Mouse (Mus musculus) stomach, embryonic 14.5 days (tissue): Measurements from ENCODE around the gene Lrrc71. TPM values are rescaled to one million over a fixed set of nuclear protein-coding genes. Genes with fewer than 3 reads are reported as not detected.

Experiments
- ATAC-seq: fragments of 200-750 bp; cut with Nextera tagmentation; 2 replicates; pipeline ENCODE4 v1.8.0; 2017; ENCODE audit warnings: low read depth, moderate TSS enrichment; ENCODE audit not compliant: insufficient number of reproducible peaks, insufficient read depth, low FRiP score
- H3K27ac ChIP-seq: fragments of 300-500 bp; sonication (generic); 2 replicates; pipeline ENCODE4 v1.5.1; 2014; ENCODE audit warnings: mild to moderate bottlenecking, low read length, moderate library complexity, mixed read lengths
- H3K27me3 ChIP-seq: fragments of 300-500 bp; sonication (generic); 2 replicates; pipeline ENCODE4 v1.6.1; 2014; ENCODE audit warnings: low read length, control low read depth, mixed read lengths; ENCODE audit not compliant: control insufficient read depth, insufficient read depth
- H3K36me3 ChIP-seq: fragments of 300-500 bp; sonication (generic); 2 replicates; pipeline ENCODE4 v1.6.1; 2014; ENCODE audit warnings: mild to moderate bottlenecking, control low read depth, low read length, moderate library complexity, mixed read lengths; ENCODE audit not compliant: control insufficient read depth, insufficient read depth
- H3K4me1 ChIP-seq: fragments of 300-500 bp; sonication (generic); 2 replicates; pipeline ENCODE4 v1.6.1; 2014; ENCODE audit warnings: low read length, control low read depth, mixed read lengths; ENCODE audit not compliant: control insufficient read depth, insufficient read depth
- H3K4me2 ChIP-seq: fragments of 300-500 bp; sonication (generic); replicated peaks from 2 replicates; pipeline ENCODE4 v1.6.1; 2014; ENCODE audit warnings: low read depth, low read length, control low read depth
- H3K4me3 ChIP-seq: fragments of 300-500 bp; sonication (generic); 2 replicates; pipeline ENCODE4 v1.5.1; 2014; ENCODE audit warnings: low read depth, low read length, control low read depth
- H3K9ac ChIP-seq: fragments of 300-500 bp; sonication (generic); replicated peaks from 2 replicates; pipeline ENCODE4 v1.6.1; 2014; ENCODE audit warnings: low read depth, mild to moderate bottlenecking, control low read depth, low read length, moderate library complexity, mixed read lengths
- H3K9me3 ChIP-seq: fragments of 300-500 bp; sonication (generic); 2 replicates; pipeline ENCODE4 v1.6.1; 2016; ENCODE audit warnings: low read depth, low read length, control low read depth; ENCODE audit not compliant: control insufficient read depth
- WGBS: fragments of 180-500 bp; shearing (Covaris S2); extraction: QIAGEN DNeasy Blood & Tissue Kit; methylation state at CpG from one replicate; pipeline ENCODE4 v1.1.7; 2014; 5-methylcytosine and 5-hydroxymethylcytosine counted together
- polyA plus RNA-seq: library from polyadenylated mRNA; unstranded; fragments of >200 nt; fragmentation: Nextera tagmentation; extraction: Ambion mirVana; gene quantifications from 2 replicates; pipeline ENCODE4 v1.2.1, GENCODE M21; 2014

Gene Lrrc71
- polyA plus RNA-seq, 1 experiment from 2014 or later = 1.2 TPM

- WGBS = 52% methylated on average over 20 of the region's 20 CpGs
- Histone ChIP-seq H3K9me3 (no peaks in the 10 kb centered on the region), H3K4me1 (0 out of 2 replicates have a peak, but pooled peaks cover 3% of the 10 kb centered on the region), H3K27ac (no peak overlapping the region), H3K4me2 (peak overlapping the region; percentile 33; the same call in 1 of the 2 replicates), H3K9ac (no peak overlapping the region), H3K27me3 (no peaks in the 10 kb centered on the region), H3K4me3 (no peak overlapping the region), H3K36me3 (peaks cover 7% of the 10 kb centered on the region)
- ATAC-seq = 0 out of 2 replicates have a peak, but pooled peaks have one; percentile 3
These were observed 8.1 kb upstream of the Lrrc71 start for GRCm38 (mm10) chr3:87756488-87756887.

DNA sequence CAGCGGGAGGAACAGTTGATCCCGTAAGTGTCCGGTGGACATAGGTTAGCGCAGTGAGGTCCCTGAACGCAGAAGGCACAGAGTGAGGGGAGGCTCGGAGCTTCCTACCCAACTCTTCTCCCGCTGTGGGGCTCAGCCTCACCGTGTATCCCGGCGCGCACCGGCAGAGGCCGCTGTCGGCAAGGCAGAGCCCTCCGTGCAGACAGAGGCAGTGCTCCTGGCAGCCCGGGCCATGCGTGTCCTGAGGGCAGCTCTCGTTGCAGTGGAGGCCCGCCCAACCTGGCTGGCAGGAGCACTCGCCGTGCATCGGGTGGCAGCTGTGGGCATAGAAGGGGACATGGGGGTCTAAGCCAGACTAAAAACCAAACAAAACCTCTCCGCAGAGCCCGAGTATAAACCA, 7.5 kb upstream of the Lrrc71 start:
- Histone ChIP-seq H3K4me3 (no peak overlapping the region), H3K27ac (no peak overlapping the region), H3K4me2 (peak overlapping the region; percentile 33; the same call in 1 of the 2 replicates), H3K9me3 (no peaks in the 10 kb centered on the region), H3K9ac (no peak overlapping the region), H3K4me1 (0 out of 2 replicates have a peak, but pooled peaks cover 3% of the 10 kb centered on the region), H3K36me3 (peaks cover 10% of the 10 kb centered on the region), H3K27me3 (no peaks in the 10 kb centered on the region)
- 6% methylated on average over 24 of the region's 24 CpGs for WGBS
- peak; percentile 83 for ATAC-seq

GRCm38 (mm10) chr3:87753829-87754228, 5.4 kb upstream of the Lrrc71 start:
- 83% methylated on average over 13 of the region's 13 CpGs for WGBS

GRCm38 (mm10) chr3:87752567-87752966, 4.1 kb upstream of the Lrrc71 start:
- no peak overlapping the region for H3K4me3 ChIP-seq
- WGBS = 87% methylated on average over 3 of the region's 3 CpGs
- peaks cover 8% of the 10 kb centered on the region; the same call in 1 of the 2 replicates for H3K36me3 ChIP-seq
- H3K9ac ChIP-seq = no peak overlapping the region
- no peak overlapping the region for H3K27ac ChIP-seq
- H3K27me3 ChIP-seq = no peaks in the 10 kb centered on the region
- H3K4me2 ChIP-seq = no peak overlapping the region
- no peaks in the 10 kb centered on the region for H3K9me3 ChIP-seq
- ATAC-seq = no peak
- peaks cover 2% of the 10 kb centered on the region; the same call in 1 of the 2 replicates for H3K4me1 ChIP-seq

More at GRCm38 (mm10) chr3:87753829-87754228, 5.4 kb upstream of the Lrrc71 start:
- no peak overlapping the region for H3K4me3 ChIP-seq
- 0 out of 2 replicates have a peak, but pooled peaks cover 2% of the 10 kb centered on the region for H3K4me1 ChIP-seq
- no peak for ATAC-seq
- no peaks in the 10 kb centered on the region for H3K9me3 ChIP-seq
- H3K27me3 ChIP-seq = no peaks in the 10 kb centered on the region
- H3K9ac ChIP-seq = no peak overlapping the region
- H3K27ac ChIP-seq = no peak overlapping the region
- H3K4me2 ChIP-seq = no peak overlapping the region
- H3K36me3 ChIP-seq = peaks cover 8% of the 10 kb centered on the region; the same call in 1 of the 2 replicates

DNA sequence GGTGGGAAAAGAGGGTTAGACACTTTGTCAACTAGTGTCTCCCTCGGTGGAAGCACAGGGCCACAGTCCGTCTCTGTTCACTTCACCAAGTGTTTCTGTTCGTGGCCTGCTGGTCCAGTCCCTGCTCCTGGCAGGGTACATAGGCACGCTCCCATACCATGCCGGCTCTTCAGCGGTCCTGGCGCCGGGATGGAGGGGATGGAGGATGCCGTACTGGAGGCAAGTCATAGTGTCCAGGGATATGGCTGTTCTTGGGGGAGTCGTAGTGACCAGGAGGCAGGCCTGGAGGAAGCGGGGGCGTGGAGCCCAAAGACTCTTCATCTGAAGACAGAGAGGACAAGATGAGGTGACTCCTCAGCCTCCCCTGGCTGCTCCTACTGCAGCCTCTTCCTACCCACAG, 1.6 kb upstream of the Lrrc71 start:
- H3K9me3 ChIP-seq = no peaks in the 10 kb centered on the region
- no peak overlapping the region for H3K4me2 ChIP-seq
- no peak overlapping the region for H3K27ac ChIP-seq
- H3K9ac ChIP-seq = no peak overlapping the region
- WGBS = 89% methylated on average over 12 of the region's 12 CpGs
- no peaks in the 10 kb centered on the region for H3K27me3 ChIP-seq
- no peak overlapping the region for H3K4me3 ChIP-seq
- no peak for ATAC-seq
- H3K4me1 ChIP-seq = peaks cover 12% of the 10 kb centered on the region
- H3K36me3 ChIP-seq = peaks cover 8% of the 10 kb centered on the region; the same call in 1 of the 2 replicates

- Histone ChIP-seq H3K9me3 (no peaks in the 10 kb centered on the region), H3K27me3 (no peaks in the 10 kb centered on the region), H3K4me1 (peaks cover 16% of the 10 kb centered on the region), H3K4me3 (no peak overlapping the region), H3K27ac (no peak overlapping the region), H3K4me2 (no peak overlapping the region), H3K36me3 (peaks cover 8% of the 10 kb centered on the region; the same call in 1 of the 2 replicates), H3K9ac (no peak overlapping the region)
- ATAC-seq = no peak
- WGBS = 21% methylated on average over 5 of the region's 5 CpGs
These were observed 611 bp upstream of the Lrrc71 start for GRCm38 (mm10) chr3:87749036-87749435.

DNA sequence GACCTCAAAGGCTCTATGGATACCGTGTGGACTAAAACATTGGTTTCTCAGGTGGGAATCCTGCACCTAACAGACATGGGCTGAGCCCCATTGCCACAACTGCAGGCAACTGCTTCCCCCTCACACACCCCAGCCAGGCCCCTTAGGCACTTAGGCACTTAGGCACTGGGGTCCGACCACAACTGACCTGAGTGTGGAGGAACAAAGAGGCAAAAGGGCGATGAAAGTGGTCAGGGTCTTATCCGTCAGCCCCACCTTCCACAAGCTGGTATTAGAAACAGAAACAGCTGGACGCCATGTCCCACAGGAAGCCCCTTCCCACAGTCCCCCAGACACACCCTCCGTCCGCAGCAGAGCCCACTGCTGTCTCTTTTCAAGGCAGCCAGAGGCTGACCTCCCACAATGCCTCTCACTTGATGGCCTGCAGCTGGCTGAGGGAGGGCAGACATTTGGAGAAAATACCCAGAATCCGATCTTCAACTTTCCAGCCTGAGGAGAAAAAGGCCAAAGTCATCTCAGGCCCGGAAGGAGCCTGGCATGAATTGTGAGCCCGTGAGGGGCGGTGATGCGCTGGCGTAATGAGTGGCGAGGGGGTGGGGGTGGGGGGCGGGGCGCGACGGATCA, 3.3 kb downstream of the Lrrc71 start:
- Histone ChIP-seq H3K4me1 (peaks cover 19% of the 10 kb centered on the region), H3K4me3 (no peak overlapping the region), H3K36me3 (no peaks in the 10 kb centered on the region), H3K4me2 (peak overlapping the region; percentile 33), H3K27ac (peak overlapping the region; percentile 81), H3K9ac (no peak overlapping the region), H3K9me3 (no peaks in the 10 kb centered on the region), H3K27me3 (no peaks in the 10 kb centered on the region)
- WGBS = 19% methylated on average over 18 of the region's 18 CpGs
- peak; percentile 40; the same call in 1 of the 2 replicates for ATAC-seq

GRCm38 (mm10) chr3:87743927-87744326, 4.5 kb downstream of the Lrrc71 start:
- Histone ChIP-seq H3K4me2 (no peak overlapping the region), H3K27me3 (no peaks in the 10 kb centered on the region), H3K27ac (peak overlapping the region; percentile 81; the same call in 1 of the 2 replicates), H3K36me3 (no peaks in the 10 kb centered on the region; the same call in 1 of the 2 replicates), H3K9ac (no peak overlapping the region), H3K9me3 (no peaks in the 10 kb centered on the region), H3K4me3 (no peak overlapping the region), H3K4me1 (peaks cover 19% of the 10 kb centered on the region)
- no peak for ATAC-seq
- 88% methylated on average over 4 of the region's 4 CpGs for WGBS
